Mouse (Mus musculus) retina, postnatal 7 days (tissue): ENCODE measurements around the gene Ctse.
"Not testable (repeated sequence)": the region's sequence is repeated elsewhere in the genome, so short reads cannot be mapped to it uniquely, and the experiment has no call there.

Experiments
- DNase-seq: peaks from one replicate; pipeline ENCODE4 v3.0.0-alpha.2; 2012; ENCODE audit warnings: low read depth, low spot score

Gene Ctse

DNA sequence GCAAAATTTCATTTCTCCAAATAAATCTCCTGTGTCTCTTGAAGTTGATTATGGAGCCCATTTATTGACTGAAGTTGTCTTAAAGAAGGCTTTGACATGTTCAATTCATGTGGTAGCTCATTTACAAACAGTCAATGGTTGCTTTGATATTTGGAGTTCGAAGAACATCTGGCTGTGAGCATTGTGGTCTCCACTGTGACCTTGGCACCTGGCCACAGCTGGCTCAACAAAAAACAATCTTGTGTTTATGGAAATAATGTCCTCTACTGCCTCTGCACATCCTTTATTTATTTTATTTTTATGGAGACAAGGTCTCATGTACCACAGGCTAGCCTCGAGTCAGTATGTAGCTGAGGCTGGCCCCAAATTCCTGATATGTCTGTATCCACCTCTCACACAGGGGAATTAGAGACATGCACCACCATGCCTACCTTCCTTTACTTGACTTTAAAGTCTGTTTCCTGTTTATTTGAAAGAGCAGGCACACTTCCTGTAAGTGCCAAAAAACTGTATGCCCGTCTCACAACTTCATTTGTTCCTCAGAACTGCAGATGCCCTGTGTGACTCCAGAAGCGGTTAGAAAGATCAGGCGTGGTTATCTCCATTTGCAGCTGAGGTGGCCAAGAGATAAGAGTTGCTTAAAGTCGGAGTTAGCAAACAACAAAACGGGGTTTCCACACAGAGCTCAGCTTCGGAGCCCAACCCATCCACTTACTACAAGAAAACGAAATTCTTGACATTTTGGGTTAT, at the start of gene Ctse:
Ctse (plus strand) TSS at position 516 of the 750 bp plus-strand sequence.
- DNase-seq = no peak

DNA sequence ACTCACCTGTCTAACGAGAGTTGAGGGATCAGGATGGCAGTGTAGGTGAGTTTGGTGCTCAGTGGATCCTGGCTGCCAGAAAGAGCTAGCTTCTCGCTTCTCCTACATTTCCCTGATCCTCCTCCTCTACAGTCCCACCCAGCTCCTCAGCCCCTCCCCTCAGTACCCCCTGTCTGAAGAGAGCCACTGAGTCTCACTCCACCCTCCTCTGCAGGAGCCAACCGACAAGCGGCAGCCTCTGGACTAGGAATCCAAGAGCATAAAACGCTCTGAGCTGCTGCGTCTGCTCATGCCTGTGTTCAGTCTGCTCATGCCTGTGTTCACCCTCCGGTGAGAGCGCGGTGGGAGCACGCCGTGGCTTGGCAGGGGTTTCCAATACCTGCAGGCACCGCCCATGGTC, 39.2 kb upstream of the Ctse start, which contains the start of gene Avpr1b:
Avpr1b (plus strand) TSS at position 335 of the 400 bp plus-strand sequence.
- no peak for DNase-seq

DNA sequence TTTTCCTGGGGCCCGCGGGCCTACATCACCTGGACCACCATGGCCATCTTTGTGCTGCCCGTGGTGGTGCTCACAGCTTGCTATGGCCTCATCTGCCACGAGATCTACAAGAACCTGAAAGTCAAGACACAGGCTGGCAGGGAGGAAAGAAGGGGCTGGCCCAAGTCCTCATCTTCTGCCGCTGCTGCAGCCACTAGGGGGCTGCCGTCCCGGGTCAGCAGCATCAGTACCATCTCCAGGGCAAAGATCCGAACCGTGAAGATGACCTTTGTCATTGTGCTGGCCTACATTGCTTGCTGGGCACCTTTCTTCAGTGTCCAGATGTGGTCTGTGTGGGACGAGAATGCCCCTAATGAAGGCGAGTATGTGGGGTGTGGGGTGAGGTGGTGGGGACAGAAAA, 37.8 kb upstream of the Ctse start:
- no peak for DNase-seq

DNA sequence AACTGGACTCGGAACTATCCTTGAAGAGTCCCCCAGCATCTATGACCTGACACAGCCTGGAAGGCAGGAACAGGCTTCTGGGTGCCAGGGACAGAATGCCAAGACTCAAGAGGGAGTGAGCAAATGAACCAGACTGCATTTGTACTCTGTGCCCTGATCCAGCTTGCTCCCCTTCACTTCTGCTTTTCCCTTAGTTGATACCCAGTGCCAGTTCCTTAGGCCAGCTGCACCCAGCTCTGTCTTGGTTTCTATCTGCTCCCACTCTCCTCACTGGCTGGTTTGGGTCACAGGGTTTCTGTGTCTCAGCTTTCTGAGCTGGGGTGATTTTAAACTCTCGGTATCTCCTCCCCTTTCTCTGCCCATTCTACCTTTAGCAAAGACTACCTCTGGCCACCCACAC, 31.4 kb upstream of the Ctse start:
- no peak for DNase-seq

DNA sequence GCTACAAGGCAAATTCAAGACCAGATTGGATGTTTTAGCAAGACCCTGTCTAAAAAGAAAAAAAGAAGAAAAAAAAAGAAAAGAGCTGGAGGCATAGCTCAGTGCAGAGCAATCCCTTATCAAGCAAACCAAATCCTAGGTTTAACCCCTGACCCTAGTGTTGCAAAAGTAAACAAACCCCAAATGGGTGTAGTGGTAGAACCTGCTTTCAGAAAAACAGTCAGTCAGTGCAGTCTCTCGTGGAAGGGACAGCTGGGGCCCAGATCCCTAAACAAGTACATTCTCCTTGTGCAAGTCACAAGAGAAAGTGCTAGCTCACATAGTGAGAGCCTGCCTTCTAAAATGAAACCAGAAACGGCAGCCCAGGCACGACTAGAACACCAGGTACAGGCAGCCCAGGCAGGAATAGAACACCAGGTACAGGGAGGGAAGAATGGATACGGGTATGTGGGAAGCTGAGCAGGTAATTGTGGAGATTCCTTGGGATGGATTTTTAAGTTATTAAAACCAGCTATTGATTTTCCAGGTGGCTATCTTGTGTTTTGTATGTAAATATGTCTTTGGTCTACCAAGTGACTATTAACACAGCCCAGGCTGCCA, 25.4 kb upstream of the Ctse start:
- DNase-seq = no peak

DNA sequence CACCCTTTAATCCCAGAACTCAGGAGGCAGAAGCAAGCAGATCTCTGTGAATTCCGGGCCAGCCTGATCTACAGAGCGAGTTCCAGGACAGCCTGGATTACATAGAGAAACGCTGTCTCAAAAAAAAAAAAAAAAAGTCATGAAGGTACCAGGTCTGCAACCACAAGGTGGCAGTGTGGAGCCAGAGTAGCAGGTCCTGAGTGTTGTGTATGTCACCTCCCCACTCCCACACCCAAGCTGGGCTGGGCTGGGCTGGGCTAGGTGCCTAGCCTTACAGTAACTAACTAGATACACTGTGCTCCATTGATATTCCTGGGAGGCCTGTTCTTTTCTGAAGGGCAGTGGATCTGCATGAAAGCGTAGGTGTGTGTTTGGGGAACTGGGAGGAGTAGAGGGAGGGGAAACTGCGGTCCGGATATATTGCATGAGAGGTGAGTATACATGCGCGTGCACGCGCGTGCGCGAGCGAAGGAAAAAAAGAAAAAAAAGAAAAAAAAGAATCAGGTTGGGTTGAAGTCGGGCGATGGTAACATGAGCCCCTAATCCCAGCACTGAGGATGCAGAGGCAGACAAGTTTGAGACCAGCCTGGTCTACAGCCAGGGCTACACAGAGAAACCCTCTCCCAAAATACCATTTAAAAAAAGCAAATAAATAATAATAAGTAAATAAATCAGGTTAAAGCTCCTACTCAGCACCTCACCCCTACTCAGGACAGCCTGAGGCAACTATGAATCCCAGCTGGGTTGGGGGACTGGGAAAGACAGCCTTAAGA, 24.6 kb upstream of the Ctse start:
- DNase-seq = peak; percentile 47

DNA sequence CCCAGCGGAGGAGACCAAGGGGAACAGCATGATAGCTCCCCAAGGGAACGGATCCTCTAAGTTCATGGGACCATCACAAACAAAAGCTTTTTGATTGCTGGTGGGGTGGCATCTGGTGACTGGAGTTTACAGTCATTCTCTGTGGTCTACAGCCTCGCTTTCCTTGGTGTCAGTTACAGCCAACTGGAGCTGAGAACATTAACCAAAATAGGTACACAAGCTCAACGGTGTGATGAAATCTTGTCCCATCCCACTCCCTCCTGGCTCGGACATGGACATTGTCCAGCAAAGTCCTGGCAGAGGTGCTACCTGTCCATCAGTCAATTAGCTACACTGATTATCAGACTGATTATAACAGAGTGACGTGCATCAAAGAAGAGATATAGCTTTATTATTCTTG, 23.5 kb upstream of the Ctse start:
- DNase-seq = no peak

DNA sequence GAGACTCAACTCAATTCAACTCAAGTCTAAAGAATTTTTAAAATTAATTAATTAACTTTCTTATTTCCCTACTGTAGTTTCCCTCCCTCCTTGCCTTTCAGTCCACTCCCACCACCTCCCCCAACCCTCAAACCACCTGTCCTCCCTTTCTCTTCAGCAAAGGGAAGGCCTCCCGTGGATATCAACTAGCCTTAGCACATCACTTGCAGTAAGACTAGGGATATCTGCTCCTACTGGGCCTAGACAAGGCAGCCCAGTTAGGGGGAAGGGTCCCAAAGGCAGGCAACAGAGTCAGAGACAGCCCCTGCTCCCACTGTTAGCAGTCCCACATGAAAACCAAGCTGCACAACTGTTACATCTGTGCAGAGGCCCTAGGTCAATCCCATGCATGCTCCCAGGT, 22.0 kb upstream of the Ctse start:
- no peak for DNase-seq

DNA sequence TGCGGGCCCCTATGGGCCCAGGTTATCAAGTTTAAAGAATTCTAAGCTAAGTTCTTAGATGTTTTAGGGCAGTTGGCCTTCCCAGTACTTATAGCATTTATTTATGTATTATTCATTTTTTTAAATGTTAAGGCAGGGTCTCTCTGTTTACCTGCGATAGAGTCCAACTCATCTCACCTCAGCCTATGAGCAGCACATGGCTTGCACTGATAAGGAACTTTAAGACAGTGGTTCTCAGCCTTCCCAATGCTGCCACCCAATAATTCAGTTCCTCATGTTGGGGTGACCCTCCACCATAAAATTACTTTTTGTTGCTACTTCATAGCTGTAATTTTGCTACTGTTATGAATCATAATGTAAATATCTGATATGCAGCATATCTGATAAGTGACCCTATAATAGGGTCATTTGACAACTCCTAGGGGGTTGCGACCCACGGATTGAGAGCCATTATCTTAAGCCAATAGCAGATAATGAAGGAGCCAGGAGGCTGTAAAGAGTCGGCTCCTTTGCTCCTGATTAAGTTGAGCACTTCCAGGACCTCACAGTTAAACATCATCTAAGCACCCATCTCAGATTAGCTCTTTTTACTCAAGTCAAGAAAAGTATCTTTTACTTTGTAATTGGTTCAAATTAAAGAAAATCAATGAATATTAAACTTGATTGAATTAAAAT, 21.4 kb upstream of the Ctse start:
- DNase-seq = no peak

DNA sequence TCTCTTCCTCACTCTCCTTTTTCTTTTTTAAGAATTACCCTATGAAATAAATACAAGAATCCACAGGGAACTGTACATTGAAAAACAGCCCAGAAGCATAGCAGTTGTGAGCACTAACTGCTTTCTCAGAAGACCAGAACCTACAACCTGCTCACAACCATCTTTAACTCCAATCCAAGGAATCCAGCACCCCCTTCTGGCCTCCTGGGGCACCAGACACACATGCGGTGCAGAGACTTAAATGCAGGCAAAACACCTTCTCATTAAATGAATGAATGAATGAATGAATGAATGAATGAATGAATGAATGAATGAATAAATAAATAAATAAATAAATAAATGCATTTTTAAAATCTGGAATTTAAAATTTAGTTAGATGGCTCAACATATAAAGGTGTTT, 19.5 kb upstream of the Ctse start:
- DNase-seq = no peak

DNA sequence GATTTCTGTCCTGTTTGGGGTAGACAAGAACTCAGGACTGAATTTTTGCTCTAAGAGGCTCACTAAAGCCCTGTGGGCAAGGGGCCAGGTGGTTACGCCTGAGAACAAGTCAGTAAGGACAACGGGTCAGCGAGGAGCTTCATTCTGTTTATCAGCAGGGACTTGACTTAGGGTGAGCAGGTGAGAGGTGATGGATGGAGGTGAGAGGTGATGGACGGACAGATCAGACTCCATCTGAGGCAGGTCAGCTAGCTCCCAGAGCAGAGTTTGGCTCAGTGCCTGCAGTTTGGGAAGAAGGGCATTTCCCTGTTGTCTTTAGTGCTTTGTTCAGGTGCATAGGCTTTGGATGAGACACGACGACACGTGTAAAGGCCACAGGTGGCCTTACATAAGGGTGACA, 18.8 kb upstream of the Ctse start:
- no peak for DNase-seq

DNA sequence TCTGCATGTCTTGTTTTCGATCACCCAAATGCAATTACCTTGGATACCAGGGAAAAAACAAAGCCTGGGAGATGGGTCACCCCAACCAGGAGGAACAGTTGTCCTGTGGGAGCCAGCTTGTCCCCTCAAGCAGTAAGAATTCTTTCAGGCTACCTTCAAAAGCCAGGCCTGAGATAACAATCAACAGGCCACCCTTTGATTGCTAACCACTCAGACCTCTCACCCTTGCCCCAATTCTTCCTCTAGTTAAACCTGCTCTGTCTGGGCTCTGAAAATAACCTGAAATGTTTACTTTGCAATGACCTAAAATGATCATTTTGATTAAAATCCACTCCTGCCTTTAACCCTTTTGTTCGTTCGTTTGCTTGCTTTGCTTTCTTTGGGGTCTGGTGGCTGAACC, 14.5 kb upstream of the Ctse start:
- no peak for DNase-seq

DNA sequence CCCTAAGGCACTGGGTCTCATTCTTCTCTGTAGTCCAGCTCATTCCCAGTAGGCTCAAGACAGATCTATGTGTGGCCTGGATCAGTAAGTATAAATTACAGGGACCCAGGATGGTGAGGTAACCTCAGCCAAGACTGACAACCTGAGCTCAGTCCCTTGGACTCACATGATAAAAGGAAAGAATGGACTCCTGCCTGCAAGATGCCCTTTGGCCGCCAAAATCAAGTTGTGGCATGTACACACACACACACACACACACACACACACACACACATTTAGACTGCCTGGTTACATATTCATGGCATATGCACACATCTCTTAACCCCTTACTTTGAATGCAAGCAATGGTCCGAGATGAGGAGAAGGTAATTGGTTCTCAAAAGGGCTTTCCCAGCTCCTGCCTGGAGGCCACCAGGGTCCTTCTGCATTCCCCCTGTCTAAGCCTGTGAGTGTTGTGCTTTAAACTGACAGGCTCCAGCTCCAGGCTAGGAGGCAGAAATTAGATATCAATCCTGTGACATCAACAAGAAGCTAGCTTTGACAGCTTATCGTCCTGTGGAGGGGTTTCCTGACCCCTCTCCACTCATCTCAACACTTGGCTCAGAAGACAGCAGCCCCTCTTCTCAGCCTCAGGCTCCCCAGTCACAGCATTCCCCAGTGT, 13.8 kb upstream of the Ctse start:
- DNase-seq = no peak

DNA sequence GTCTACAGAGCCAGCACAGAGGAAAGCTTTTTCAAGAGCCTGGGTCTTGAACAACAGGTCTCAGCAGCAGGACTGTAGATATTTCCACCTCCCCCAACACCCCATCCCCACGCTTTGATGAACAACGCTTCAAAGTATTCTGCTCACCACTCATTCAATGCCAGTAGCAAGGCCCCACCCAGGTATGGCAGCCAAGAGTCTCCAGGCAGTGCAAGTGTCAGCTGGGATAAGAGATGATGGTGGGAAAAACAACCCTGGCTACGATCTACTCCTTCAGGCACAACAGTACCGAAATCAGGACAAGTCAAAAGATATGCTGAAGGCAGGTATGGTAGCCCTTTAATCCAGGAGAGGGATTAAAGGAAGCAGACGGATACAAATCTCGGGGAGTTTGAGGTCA, 11.9 kb upstream of the Ctse start:
- no peak for DNase-seq

DNA sequence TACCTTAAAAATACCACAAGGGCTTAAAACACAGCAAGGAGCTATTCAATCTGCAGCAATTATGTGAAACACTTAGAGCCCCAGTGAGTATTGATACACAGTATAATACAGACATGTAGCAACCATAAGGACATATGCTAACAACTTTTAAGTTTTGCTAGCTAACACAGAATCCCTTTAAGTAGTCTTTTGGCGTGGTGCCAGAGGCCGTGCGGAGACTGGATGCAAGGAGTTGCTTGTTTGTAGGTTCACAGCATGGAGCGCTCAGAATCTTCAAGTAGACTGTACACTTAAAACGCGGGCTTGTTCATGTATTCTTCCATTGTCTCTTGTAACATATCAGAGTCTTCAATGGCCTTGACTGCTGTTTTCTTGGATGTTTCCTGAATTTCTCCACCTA, 5.9 kb upstream of the Ctse start:
- not testable (repeated sequence) for DNase-seq

DNA sequence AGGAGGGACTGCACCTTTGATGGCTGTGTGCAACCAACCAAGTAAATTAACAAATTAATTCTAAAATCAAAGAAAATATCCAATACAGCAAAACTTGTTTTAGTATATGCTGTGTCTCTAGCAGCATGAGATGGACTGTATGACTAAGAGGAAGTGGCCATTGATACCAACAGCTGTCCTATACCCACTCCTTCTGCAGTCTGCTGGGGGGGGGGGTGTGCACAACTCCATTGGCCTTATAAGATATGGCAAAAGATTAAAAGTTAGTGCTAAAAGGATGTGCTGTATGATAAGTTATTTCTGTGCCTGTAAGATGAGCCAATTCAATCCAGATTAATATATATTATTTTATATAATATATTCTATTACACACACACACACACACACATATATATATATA, 3.6 kb upstream of the Ctse start:
- no peak for DNase-seq

DNA sequence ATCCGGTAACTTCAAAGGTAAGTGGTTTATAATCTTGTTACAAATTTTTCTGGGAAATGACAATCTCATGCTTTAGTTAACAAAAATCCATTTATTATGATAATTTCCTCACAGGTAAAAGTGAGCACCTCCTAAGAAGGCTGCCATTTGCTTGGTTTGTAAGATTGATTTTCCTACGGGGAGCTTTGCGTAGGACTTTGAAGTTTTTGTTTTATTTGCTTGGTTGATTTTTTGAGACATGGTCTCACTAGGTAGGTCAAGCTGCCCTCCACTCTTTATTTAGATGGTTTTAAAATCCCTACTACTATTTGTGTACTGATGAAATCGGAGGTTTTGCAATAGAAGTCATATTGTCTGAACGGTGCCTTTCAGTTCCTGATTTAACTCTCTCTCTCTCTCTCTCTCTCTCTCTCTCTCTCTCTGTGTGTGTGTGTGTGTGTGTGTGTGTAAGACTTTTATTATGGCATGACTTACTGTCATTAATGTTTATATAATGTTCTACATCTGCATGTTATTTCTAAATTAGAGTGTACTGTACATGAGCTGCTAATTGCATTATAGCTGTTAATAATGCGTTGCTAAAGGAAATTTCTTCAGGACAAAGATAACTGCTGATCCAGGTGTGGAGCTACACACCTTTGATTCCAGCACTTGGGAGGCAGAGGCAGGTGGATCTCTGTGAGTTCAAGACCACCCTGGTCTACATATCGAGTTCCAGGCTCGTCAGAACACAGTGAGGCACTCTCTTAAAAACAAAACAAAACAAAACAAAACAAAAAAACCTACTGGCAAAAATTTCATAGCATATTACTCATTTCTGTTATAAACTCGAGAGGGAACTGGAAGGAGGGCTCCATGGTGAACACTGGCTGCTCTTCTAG, 675 bp downstream of the Ctse start:
- no peak for DNase-seq

DNA sequence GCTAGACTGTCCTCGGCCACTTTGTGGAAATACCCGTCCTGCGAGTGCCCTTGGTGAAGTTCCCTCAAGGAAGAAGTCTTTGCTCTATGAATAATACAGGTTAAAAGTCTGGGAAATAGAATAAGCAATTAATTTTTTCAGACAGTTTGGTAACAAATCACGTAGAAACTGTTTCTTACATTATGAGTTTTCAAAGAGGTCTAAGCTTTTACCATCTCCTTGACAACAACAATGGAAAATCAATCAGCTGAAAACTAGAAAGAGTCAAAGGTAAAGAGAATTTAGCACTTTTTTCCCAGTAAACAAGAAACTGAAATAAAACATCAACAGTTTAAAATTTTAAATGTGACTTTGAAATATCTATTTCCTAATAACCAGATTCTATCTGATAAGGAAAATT, 2.0 kb downstream of the Ctse start:
- DNase-seq = no peak

DNA sequence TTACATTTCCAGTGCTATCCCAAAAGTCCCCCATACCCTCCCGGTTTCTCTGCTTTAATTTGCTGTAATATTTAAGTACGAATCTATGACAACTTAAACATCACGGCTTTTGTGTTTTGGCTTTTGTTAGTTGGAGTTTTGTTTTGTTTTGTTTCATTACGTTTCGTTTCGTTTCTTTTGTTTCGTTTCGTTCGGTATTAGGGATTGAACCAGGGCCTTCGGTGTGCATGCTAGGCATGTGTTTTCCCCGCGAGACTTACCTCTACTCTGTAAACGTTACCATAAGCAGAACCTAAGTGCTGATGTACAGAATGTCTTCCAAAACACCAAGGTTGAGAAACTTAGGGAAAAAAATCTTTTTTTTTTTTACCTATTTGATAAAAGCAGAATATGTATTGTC, 3.5 kb downstream of the Ctse start:
- no peak for DNase-seq

DNA sequence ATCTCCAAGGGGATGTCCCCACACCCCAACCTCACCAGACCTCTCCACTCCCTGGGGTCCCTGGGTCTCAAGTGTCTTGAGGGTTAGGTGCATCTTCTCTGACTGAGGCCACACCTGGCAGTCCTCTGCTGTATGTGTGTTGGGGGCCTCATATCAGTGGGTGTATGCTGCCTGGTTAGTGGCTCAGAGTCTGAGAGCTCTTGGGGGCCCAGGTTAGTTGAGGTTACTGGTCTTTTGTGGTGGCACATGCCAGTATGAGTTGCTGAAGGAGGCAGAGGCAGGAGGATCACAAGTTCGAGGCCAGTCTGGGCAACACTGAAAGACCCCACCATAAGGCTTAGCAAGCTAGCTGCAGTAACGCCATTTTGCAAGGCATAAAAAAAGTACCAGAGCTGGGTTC, 4.1 kb downstream of the Ctse start:
- no peak for DNase-seq
